Mouse (Mus musculus): ENCODE measurements at regions not wholly inside any gene's neighbourhood (a gene's known extent, or its start where the extent isn't known, plus 50 kb on each side); places are given as distances from the start of the nearest gene placed in this dataset.

DNA sequence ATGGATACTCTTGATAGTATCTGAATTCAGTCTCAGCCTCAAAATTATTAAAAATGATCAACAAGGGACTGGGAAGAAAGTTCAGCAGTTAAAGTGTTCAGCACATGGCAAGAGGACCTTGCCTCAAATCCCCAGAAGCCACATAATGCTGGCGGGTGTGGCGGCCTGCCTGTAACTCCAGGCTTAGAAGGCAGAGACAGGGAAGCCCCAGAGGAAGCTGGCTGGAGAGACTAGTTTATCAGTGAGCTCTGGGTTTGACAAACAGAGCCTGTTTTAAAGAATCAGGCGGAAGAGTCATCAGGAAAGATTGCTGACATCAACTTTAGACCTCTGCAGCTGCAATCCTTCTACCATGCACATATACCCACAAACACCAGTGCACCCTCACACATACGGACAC, 52.1 kb upstream of the Fyn start:
- H3K27ac ChIP-seq (ENCODE audit: insufficient read depth, low read length), result no peak overlapping the region
- no peak overlapping the region for H3K4me3 ChIP-seq (replicated peaks; ENCODE audit: insufficient read depth, low read depth, low read length)
- H3K4me1 ChIP-seq (ENCODE audit: control insufficient read depth, insufficient read depth, low read length), result peaks cover 9% of the 10 kb centered on the region
- no peaks in the 10 kb centered on the region for H3K27me3 ChIP-seq (ENCODE audit: control insufficient read depth, insufficient read depth, low read length)
- WGBS, result 96% methylated on average over 4 of the region's 4 CpGs
- no peak for DNase-seq
- TF ChIP-seq POLR2A (IDR thresholded peaks at IDR 0.05; ENCODE audit: borderline replicate concordance, insufficient read depth, low read length), result no peak
- TF ChIP-seq CTCF (IDR thresholded peaks at IDR 0.05; ENCODE audit: borderline replicate concordance, insufficient read depth, low read depth, low read length), result no peak

DNA sequence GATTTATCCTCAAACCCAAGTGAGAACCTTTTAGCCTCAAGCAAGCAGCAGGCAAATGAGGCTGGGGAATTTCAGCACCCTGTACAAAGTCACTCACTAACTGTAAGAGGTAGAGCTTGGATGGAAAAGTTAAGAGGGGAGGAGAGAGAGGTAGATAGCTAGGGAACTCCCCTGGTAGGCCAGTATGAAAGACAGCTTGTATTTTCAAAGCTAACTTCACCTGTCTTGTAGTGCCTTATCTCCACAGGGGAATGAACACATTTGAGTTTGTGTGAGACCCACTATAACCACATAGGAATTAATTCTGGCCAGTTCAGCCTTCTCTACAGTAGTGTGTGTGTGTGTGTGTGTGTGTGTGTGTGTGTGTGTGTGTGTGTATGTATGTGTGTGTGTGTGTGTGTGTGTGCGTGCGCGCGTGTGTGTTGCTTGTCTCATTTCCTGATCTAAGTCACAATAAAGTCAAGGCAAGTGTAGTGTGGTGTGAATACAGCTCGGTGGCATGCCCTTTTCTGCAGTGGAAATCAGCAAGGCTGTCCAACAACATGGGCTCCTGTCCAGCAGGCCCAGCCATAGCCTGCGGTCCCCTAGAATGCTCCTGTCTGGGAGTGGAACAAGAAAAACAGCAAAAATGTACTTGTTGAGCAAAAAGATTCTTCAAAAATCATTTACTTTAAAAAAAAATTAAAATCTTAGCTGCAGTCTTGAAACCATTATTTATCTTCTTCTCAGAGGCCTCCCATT, 53.1 kb upstream of the Fyn start:
- Histone ChIP-seq H3K27me3 (ENCODE audit: control insufficient read depth, insufficient read depth, low read length) (no peaks in the 10 kb centered on the region), H3K4me3 (replicated peaks; ENCODE audit: insufficient read depth, low read depth, low read length) (no peak overlapping the region), H3K27ac (ENCODE audit: insufficient read depth, low read length) (no peak overlapping the region), H3K4me1 (ENCODE audit: control insufficient read depth, insufficient read depth, low read length) (peaks cover under 1% of the 10 kb centered on the region; the same call in 1 of the 2 replicates)
- 78% methylated on average over 6 of the region's 6 CpGs for WGBS
- TF ChIP-seq POLR2A (IDR thresholded peaks at IDR 0.05; ENCODE audit: borderline replicate concordance, insufficient read depth, low read length) (no peak), CTCF (IDR thresholded peaks at IDR 0.05; ENCODE audit: borderline replicate concordance, insufficient read depth, low read depth, low read length) (no peak)
- DNase-seq, result no peak

GRCm38 (mm10) chr10:39311501-39311900, 57.2 kb upstream of the Fyn start:
- no peak overlapping the region for H3K27ac ChIP-seq (ENCODE audit: insufficient read depth, low read length)
- WGBS, result 87% methylated on average over 1 of the region's 1 CpGs
- DNase-seq, result no peak
- H3K4me1 ChIP-seq (ENCODE audit: control insufficient read depth, insufficient read depth, low read length), result no peaks in the 10 kb centered on the region
- TF ChIP-seq CTCF (IDR thresholded peaks at IDR 0.05; ENCODE audit: borderline replicate concordance, insufficient read depth, low read depth, low read length), result no peak
- TF ChIP-seq POLR2A (IDR thresholded peaks at IDR 0.05; ENCODE audit: borderline replicate concordance, insufficient read depth, low read length), result no peak
- H3K27me3 ChIP-seq (ENCODE audit: control insufficient read depth, insufficient read depth, low read length), result no peaks in the 10 kb centered on the region
- no peak overlapping the region for H3K4me3 ChIP-seq (replicated peaks; ENCODE audit: insufficient read depth, low read depth, low read length)

DNA sequence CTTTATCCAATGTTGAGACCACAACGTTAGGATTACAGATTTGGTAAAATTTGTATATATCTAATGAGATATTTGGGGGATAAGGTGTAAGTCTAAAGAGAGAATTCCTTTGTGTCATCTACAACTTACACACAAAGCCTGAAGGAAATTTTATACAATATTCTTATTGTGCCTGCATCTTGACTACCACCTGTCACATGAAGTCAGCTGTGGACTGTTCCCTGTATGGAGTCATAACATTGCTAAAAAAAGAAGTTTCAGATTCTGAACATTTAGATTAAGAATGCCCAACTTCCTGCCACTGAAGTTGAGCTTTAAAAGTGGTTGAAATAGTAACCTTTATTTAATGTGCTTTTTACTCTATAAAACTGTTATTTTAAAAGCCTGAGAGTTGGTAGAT, 60.1 kb upstream of the Fyn start:
- H3K4me3 ChIP-seq (replicated peaks; ENCODE audit: insufficient read depth, low read depth, low read length), result no peak overlapping the region
- TF ChIP-seq POLR2A (IDR thresholded peaks at IDR 0.05; ENCODE audit: borderline replicate concordance, insufficient read depth, low read length) (no peak), CTCF (IDR thresholded peaks at IDR 0.05; ENCODE audit: borderline replicate concordance, insufficient read depth, low read depth, low read length) (no peak)
- no peak for DNase-seq
- no peaks in the 10 kb centered on the region for H3K4me1 ChIP-seq (ENCODE audit: control insufficient read depth, insufficient read depth, low read length)
- 83% methylated on average over 1 of the region's 1 CpGs for WGBS
- H3K27me3 ChIP-seq (ENCODE audit: control insufficient read depth, insufficient read depth, low read length), result no peaks in the 10 kb centered on the region
- no peak overlapping the region for H3K27ac ChIP-seq (ENCODE audit: insufficient read depth, low read length)

DNA sequence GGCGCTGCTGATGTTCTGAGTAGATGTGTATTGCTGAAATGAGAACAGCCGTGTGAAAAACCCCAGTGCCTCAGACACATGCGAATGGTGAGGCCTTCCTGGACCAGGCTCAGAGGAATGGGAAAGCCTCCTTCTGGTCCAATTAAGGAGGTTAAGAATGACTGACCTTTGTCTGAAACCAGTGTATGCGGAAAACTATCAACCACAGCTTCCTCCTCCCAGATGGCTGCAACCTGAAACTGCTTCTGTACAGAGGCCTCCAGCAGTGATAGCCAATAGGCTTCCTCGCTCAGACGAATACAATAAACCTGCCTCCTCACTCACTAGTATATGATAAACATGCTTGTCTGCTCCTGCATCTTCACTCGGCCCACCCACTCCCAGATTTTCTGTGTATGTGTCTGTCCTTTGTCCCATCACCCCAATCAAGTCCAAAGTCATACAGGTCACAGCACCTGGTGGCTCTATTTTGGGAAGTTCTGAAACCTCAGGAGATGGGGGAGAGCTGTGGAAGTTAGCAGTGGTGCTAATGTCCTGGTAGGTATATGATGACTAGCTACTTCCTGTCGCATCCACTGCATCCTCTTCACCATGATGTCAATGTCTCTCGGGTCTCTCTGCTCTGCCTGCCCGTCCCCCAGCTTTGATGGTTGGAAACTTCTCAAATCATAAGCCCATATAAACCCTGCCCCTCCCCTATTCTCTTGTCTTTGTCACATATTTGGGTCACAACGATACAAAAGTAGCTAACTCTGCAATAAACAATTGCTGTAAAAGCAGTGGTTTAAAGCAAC, 75.8 kb upstream of the Fyn start:
- 93% methylated on average over 11 of the region's 11 CpGs for WGBS
- no peaks in the 10 kb centered on the region for H3K27me3 ChIP-seq (ENCODE audit: control insufficient read depth, insufficient read depth, low read length)

GRCm38 (mm10) chr10:39291747-39292198, 76.9 kb upstream of the Fyn start:
- H3K4me3 ChIP-seq (replicated peaks; ENCODE audit: insufficient read depth, low read depth, low read length), result no peak overlapping the region
- peaks cover 3% of the 10 kb centered on the region for H3K4me1 ChIP-seq (ENCODE audit: control insufficient read depth, insufficient read depth, low read length)
- no peaks in the 10 kb centered on the region for H3K27me3 ChIP-seq (ENCODE audit: control insufficient read depth, insufficient read depth, low read length)
- TF ChIP-seq POLR2A (IDR thresholded peaks at IDR 0.05; ENCODE audit: borderline replicate concordance, insufficient read depth, low read length) (no peak), CTCF (IDR thresholded peaks at IDR 0.05; ENCODE audit: borderline replicate concordance, insufficient read depth, low read depth, low read length) (no peak)
- DNase-seq, result peak in 1 of 2 experiments; percentile 15
- no peak overlapping the region for H3K27ac ChIP-seq (ENCODE audit: insufficient read depth, low read length)
- WGBS, result 48% methylated on average over 9 of the region's 9 CpGs

More for the DNA sequence above, 75.8 kb upstream of the Fyn start:
- no peak overlapping the region for H3K4me3 ChIP-seq (replicated peaks; ENCODE audit: insufficient read depth, low read depth, low read length)
- peaks cover 3% of the 10 kb centered on the region for H3K4me1 ChIP-seq (ENCODE audit: control insufficient read depth, insufficient read depth, low read length)
- no peak overlapping the region for H3K27ac ChIP-seq (ENCODE audit: insufficient read depth, low read length)
- no peak for TF ChIP-seq CTCF (IDR thresholded peaks at IDR 0.05; ENCODE audit: borderline replicate concordance, insufficient read depth, low read depth, low read length)
- TF ChIP-seq POLR2A (IDR thresholded peaks at IDR 0.05; ENCODE audit: borderline replicate concordance, insufficient read depth, low read length), result no peak
- no peak for DNase-seq

GRCm38 (mm10) chr10:39291134-39291746, 77.4 kb upstream of the Fyn start:
- 9% methylated on average over 8 of the region's 8 CpGs for WGBS
- H3K27ac ChIP-seq (ENCODE audit: insufficient read depth, low read length), result no peak overlapping the region
- H3K4me3 ChIP-seq (replicated peaks; ENCODE audit: insufficient read depth, low read depth, low read length), result no peak overlapping the region

More at GRCm38 (mm10) chr10:39291134-39291746, 77.4 kb upstream of the Fyn start:
- TF ChIP-seq POLR2A (IDR thresholded peaks at IDR 0.05; ENCODE audit: borderline replicate concordance, insufficient read depth, low read length) (no peak), CTCF (IDR thresholded peaks at IDR 0.05; ENCODE audit: borderline replicate concordance, insufficient read depth, low read depth, low read length) (no peak)
- peak; percentile 47 to 64 for DNase-seq
- Histone ChIP-seq H3K4me1 (ENCODE audit: control insufficient read depth, insufficient read depth, low read length) (peaks cover 3% of the 10 kb centered on the region), H3K27me3 (ENCODE audit: control insufficient read depth, insufficient read depth, low read length) (no peaks in the 10 kb centered on the region)
